Mouse (Mus musculus) left cerebral cortex, postnatal 25 days (tissue): ENCODE measurements around the gene Ccdc77. TPM values are rescaled to one million over a fixed set of nuclear protein-coding genes. Genes with fewer than 3 reads are reported as not detected.

Source experiments
- DNase-seq, 2 experiments: peaks; one replicate each; pipeline ENCODE4 v3.0.0; 2022; ENCODE audit warnings: low spot score in 2 of 2, mixed read lengths in 1 of 2
- intact Hi-C: fragments of 180-260 bp; cut with DNase I; formaldehyde crosslinking; loops from one replicate; pipeline ENCODE4 v1.15.1; 2025
- total RNA-seq, 2 experiments: library from RNA; stranded (reverse); gene quantifications; 2 replicates each; pipeline ENCODE4 v1.2.3; 2021

The Ccdc77 gene
- 1 to 10 TPM; 4.1 to 4.7 TPM for total RNA-seq

- DNase-seq, result peak; percentile 95 to 97
- intact Hi-C loops, result no loop called here
Measured at GRCm38 (mm10) chr6:120363688-120364522, at the start of gene Ccdc77, which contains the start of gene Kdm5a. Gene Ccdc77 (minus strand): TSS chr6:120364374. Gene Kdm5a (plus strand): TSS chr6:120364124.

- no peak for DNase-seq
- intact Hi-C loops, result no loop called here
Measured at GRCm38 (mm10) chr6:120403936-120404335, 39.8 kb upstream of the Ccdc77 start.

- intact Hi-C loops, result no loop called here
- DNase-seq, result no peak
Measured at GRCm38 (mm10) chr6:120395622-120396345, 31.6 kb upstream of the Ccdc77 start.

- DNase-seq, result no peak
- intact Hi-C loops, result no loop called here
Measured at GRCm38 (mm10) chr6:120392811-120393210, 28.6 kb upstream of the Ccdc77 start.

- intact Hi-C loops, result no loop called here
- no peak for DNase-seq
Measured at GRCm38 (mm10) chr6:120390054-120390453, 25.9 kb upstream of the Ccdc77 start.

DNA sequence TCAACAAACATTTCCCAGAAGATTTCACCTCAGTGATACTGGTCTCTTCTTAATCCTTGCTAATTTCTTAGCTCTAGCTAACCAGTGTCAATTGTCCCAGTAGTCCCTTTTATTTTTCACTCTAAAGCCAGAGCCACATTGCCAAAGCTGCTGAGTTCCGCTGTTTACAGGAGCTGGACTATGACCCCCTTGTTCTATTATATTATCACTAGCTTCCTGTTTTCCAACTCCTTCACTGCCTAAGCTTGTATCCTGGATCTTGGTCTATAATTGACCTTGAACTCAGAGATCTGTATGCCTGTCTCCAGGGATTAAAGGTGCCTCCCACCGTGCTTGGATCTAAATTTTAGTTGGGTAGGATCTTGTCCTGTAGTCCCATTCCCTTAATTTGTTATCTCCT lies 12.6 kb upstream of the Ccdc77 start:
- intact Hi-C loops, result loop anchor here (5.0 to 10.0 kb wide), 2 partner anchors 41 to 422 kb away; no protein-coding TSS in a partner anchor
- no peak for DNase-seq

DNA sequence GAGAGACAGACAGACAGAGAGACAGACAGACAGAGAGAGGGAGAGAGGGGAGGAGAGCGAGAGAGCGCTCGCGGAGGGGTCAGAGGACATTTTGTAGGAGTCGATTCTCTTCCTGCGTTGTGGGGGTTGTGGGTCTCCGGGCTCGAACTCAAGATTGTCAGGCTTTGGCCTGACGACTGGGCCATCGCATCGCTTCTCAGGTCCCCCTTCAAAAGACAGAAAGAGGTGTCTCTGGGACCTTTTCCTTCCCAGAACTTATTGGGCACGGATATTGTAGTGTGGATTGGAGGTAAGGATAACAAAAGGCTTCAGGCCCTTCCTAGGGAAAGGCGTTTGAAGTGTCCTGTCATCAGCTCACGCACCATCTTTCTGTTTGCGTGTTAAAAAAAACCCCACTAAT lies 877 bp upstream of the Ccdc77 start:
- DNase-seq, result no peak
- intact Hi-C loops, result no loop called here

GRCm38 (mm10) chr6:120364523-120364905 lies 340 bp upstream of the Ccdc77 start:
- intact Hi-C loops, result no loop called here
- DNase-seq, result no peak

GRCm38 (mm10) chr6:120362774-120363687 lies 1.1 kb downstream of the Ccdc77 start:
- intact Hi-C loops, result no loop called here
- DNase-seq, result no peak

DNA sequence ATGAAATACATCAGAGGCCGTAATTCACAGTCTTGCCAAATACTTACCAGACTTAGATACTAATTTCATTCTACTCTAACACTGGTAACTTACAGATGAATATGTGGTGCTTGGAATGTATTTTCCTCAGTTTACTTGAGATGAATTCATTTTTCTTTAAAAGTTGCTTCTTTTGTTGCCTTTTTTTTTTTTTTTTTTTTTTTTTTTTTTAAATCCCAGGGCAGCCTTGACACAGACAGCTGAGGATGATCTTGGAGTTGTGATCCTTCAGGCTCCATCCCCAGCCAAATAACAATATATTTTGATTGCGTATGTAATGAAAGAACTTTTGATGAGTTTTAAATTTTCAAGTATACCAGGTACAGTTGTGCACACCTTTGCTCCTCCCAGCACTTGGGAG lies 2.0 kb downstream of the Ccdc77 start:
- intact Hi-C loops, result no loop called here
- DNase-seq, result no peak

DNA sequence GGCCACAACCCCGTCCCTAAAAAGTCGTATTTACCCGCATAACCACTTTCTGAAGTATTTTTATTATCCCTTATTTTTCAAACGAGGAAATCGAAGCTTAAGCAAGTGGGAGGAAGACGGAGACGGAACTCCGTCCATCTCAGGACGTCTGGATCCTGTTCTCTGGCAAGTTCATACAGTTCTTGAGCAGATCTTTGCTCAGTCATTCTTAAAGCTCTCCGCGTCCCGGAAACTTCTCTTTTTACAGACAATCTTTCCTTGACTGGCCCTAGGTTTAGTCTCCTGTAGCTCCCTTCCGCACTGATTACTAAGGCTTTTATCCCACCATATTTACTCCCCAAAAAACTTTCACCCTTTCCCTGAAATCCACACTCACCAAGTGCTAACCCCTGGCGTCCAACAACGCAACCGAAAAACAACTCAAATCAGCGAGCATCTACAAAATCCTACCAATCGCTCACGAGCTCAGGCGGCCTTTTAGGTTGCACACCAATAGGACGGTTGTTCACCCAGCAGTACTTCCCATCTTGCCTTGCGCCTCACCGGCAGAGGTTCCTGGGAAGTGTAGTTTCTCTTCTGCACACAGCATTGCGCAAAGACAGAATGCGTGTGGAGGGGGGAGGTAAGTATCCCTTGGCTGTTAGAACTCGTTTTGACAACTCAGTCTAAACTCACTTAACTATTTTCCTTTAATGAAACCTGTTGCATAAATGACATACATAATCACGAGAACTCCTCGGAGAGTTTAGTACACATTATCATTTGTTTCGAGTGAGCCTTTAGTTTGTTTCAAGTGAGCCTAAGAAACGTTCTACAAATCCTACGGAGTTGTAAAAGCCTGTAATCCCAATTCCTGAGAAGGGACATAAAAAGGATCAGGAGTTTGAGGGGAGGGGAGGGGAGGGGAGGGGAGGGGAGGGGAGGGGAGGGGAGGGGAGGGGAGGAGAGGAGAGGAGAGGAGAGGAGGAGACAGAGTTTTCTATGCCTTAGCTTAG lies 6.9 kb downstream of the Ccdc77 start:
- intact Hi-C loops, result no loop called here
- DNase-seq, result peak; percentile 85 to 96

DNA sequence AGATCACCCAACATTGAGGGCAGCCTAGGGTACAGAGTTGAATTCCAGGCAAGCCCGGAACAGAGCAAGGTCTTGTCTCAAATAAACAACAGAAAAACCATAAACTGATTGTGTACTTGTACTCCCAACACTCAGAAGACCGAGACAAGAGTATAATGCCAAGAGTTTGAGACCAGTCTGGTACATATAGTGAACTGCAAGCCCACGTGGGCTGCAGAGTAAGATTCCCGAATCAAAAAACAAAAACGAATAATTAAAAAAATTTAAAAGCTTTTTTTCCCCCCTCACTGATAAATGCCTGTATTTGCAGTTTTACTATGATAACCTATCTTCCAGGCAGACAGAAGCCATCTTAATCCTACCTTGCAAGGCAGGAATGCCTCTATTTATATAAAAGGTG lies 7.7 kb downstream of the Ccdc77 start:
- no peak for DNase-seq
- intact Hi-C loops, result no loop called here

DNA sequence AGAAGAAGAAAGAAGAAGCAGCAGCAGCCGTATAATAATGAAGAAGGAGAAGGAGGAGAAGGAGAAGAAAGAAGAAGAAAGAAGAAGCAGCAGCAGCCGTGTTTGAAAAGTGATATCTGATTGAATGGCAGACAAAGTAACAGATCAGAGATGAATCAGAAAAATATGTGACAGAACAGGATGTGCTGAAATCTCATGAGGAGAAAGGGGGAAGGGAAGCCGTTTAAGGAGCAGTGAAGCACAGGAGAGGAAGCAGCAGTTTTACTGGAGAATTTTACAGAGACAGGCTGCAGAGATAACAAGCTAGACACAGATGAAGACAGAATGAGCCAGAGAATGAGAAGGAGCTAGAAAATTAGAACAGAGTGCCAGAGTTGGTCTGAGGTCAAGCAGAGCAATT lies 15.2 kb downstream of the Ccdc77 start:
- intact Hi-C loops, result no loop called here
- no peak for DNase-seq

- intact Hi-C loops, result no loop called here
- peak in 1 of 2 experiments; percentile 14 for DNase-seq
Measured at GRCm38 (mm10) chr6:120343992-120344391, 20.2 kb downstream of the Ccdc77 start.

GRCm38 (mm10) chr6:120332351-120332750 lies 31.8 kb downstream of the Ccdc77 start:
- no peak for DNase-seq
- intact Hi-C loops, result no loop called here

- peak; percentile 78 to 80 for DNase-seq
- intact Hi-C loops, result no loop called here
Measured at GRCm38 (mm10) chr6:120324295-120324927, 39.8 kb downstream of the Ccdc77 start.

DNA sequence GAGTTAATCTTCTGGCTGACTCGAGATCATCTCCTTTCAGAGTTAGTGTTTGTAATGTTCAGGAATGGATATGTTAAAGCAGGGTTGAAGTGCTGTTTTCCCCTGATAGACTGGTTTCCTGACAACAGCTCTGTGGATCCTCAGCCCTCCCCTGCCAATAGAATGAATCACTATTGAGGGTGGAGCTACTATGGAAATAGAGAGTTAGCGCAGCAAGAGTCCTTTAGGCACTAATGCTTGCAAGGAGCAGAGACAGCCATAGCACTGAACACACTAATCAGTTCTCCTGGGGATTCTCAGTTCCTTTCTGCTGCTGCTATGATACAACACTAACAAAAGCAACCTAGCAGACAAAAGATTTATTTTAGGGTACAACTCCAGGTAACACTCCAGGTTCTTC lies 43.8 kb downstream of the Ccdc77 start:
- DNase-seq, result no peak

GRCm38 (mm10) chr6:120319129-120319528 lies 45.0 kb downstream of the Ccdc77 start:
- intact Hi-C loops, result no loop called here
- DNase-seq, result no peak

More for the DNA sequence above, 43.8 kb downstream of the Ccdc77 start:
- intact Hi-C loops, result no loop called here
